Mouse (Mus musculus): ENCODE measurements around the gene Csdc2.

Gene Csdc2

GRCm38 (mm10) chr15:81924933-81925332, 11.6 kb upstream of the Csdc2 start:
- CTCF ChIA-PET = interaction anchor here (1.1 kb wide), 1 partner anchor 13 kb away, joined by 3 read pairs; no protein-coding TSS in a partner anchor

- CTCF ChIA-PET = interaction anchor here (0.5 to 1.1 kb wide), 2 partner anchors 12 to 249 kb away, joined by 3 read pairs; no protein-coding TSS in a partner anchor
These were observed 10.7 kb upstream of the Csdc2 start, which contains the start of gene Polr3h for GRCm38 (mm10) chr15:81925760-81926445. Polr3h (minus strand) TSS chr15:81926240.

GRCm38 (mm10) chr15:81926446-81926822, 10.1 kb upstream of the Csdc2 start:
- CTCF ChIA-PET = no interaction called here

GRCm38 (mm10) chr15:81927741-81928140, 8.8 kb upstream of the Csdc2 start:
- CTCF ChIA-PET = interaction anchor here (0.6 to 0.7 kb wide), 3 partner anchors 29 to 1909 kb away, joined by 4 to 7 read pairs (median 6); no protein-coding TSS in a partner anchor

GRCm38 (mm10) chr15:81928277-81928676, 8.3 kb upstream of the Csdc2 start:
- CTCF ChIA-PET = interaction anchor here (0.7 kb wide), 2 partner anchors 29 to 1909 kb away, joined by 4 to 7 read pairs; no protein-coding TSS in a partner anchor

GRCm38 (mm10) chr15:81932951-81933470, 3.5 kb upstream of the Csdc2 start:
- CTCF ChIA-PET = interaction anchor here (0.6 kb wide), 2 partner anchors 57 to 516 kb away, joined by 3 read pairs; no protein-coding TSS in a partner anchor

GRCm38 (mm10) chr15:81933986-81934385, 2.6 kb upstream of the Csdc2 start:
- CTCF ChIA-PET = interaction anchor here (0.6 kb wide), 2 partner anchors 56 to 517 kb away, joined by 3 read pairs; no protein-coding TSS in a partner anchor

- CTCF ChIA-PET = interaction anchor here (0.7 kb wide), 1 partner anchor 1493 kb away, joined by 3 read pairs; no protein-coding TSS in a partner anchor
These were observed 506 bp upstream of the Csdc2 start for GRCm38 (mm10) chr15:81935869-81936637.

- CTCF ChIA-PET = interaction anchor here (0.6 to 1.4 kb wide), 2 partner anchors 12 to 294 kb away, joined by 3 to 4 read pairs; no protein-coding TSS in a partner anchor
These were observed 776 bp downstream of the Csdc2 start for GRCm38 (mm10) chr15:81937098-81937972.

GRCm38 (mm10) chr15:81938246-81938645, 1.7 kb downstream of the Csdc2 start:
- CTCF ChIA-PET = interaction anchor here (1.4 kb wide), 1 partner anchor 13 kb away, joined by 3 read pairs; no protein-coding TSS in a partner anchor

- CTCF ChIA-PET = interaction anchor here (1.4 kb wide), 1 partner anchor 14 kb away, joined by 3 read pairs; no protein-coding TSS in a partner anchor
These were observed 2.7 kb downstream of the Csdc2 start for GRCm38 (mm10) chr15:81939157-81939715.

- CTCF ChIA-PET = no interaction called here
These were observed 3.2 kb downstream of the Csdc2 start for GRCm38 (mm10) chr15:81939774-81940173.

- CTCF ChIA-PET = no interaction called here
These were observed 3.7 kb downstream of the Csdc2 start for GRCm38 (mm10) chr15:81940219-81940618.

GRCm38 (mm10) chr15:81941010-81941409, 4.5 kb downstream of the Csdc2 start:
- CTCF ChIA-PET = no interaction called here

- CTCF ChIA-PET = interaction anchor here (0.6 to 0.7 kb wide), 2 partner anchors 116 to 206 kb away, joined by 3 read pairs; no protein-coding TSS in a partner anchor
These were observed 6.7 kb downstream of the Csdc2 start for GRCm38 (mm10) chr15:81943176-81943749.

GRCm38 (mm10) chr15:81949076-81949475, 12.5 kb downstream of the Csdc2 start:
- CTCF ChIA-PET = no interaction called here

- CTCF ChIA-PET = interaction anchor here (0.6 kb wide), 1 partner anchor 116 kb away, joined by 5 read pairs; no protein-coding TSS in a partner anchor
These were observed 13.0 kb downstream of the Csdc2 start for GRCm38 (mm10) chr15:81949476-81950131.

- CTCF ChIA-PET = no interaction called here
These were observed 14.2 kb downstream of the Csdc2 start for GRCm38 (mm10) chr15:81950716-81951115.

- CTCF ChIA-PET = no interaction called here
These were observed 14.6 kb downstream of the Csdc2 start for GRCm38 (mm10) chr15:81951159-81951558.

- CTCF ChIA-PET = no interaction called here
These were observed 15.8 kb downstream of the Csdc2 start for GRCm38 (mm10) chr15:81952310-81952709.

All from spleen, embryonic (tissue).